Comparison of ENCODE assay signal across 9 mouse cellular contexts in the genomic region with DNA sequence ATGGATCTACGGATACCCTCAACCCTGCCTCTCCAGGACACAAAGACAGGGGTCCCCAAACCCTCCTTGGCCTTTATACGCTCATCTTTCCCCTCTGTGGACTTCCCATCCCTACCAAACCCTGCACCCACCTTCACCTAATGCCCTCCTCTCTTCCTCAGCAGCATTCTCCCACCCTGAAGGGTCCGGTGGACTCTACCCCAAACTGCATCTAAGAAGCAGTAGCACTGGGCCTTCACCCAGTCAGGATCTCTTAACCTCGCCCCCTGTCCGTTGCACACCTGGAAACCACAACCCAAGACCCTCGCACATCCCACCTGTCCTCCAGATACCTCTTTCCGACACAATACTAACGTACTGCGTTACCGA. TPM values are rescaled to one million over a fixed set of nuclear protein-coding genes. Genes with fewer than 3 reads are reported as not detected.
DNase-seq lines count a peak whose midpoint lies in the region; ATAC-seq and TF ChIP-seq lines count a peak whose summit lies in the region.
"Had no signal": no experiment of that assay in that cellular context is flagged by ENCODE, and none has a peak within 500 bp of the region (broad histone marks: within the 10 kb centered on the region; RNA-seq: fewer than 3 reads in every experiment).

No protein-coding gene starts in this region.

- peak overlapping the region; percentile 52 for H3K9ac ChIP-seq in ES-Bruce4 (ENCODE audit: low read depth, poor library complexity, severe bottlenecking)
- peak overlapping the region; percentile 80 for H3K9ac ChIP-seq in forebrain, postnatal 0 days
- peak overlapping the region; percentile 39; the same call in 1 of the 2 replicates for H3K9ac ChIP-seq in liver, embryonic 16.5 days (ENCODE audit: low read depth, low read length)

- peak overlapping the region; percentile 91 for H3K27ac ChIP-seq in heart, embryonic 10.5 days
- no peak overlapping the region for H3K27ac ChIP-seq in ES-Bruce4 (ENCODE audit: insufficient read depth, low read length)
- peak overlapping the region; percentile 89; the same call in 1 of the 2 replicates for H3K27ac ChIP-seq in forebrain, postnatal 0 days (ENCODE audit: low read depth, low read length)
- no peak overlapping the region for H3K27ac ChIP-seq in liver, embryonic 16.5 days (ENCODE audit: low read length)

- peaks cover 2% of the 10 kb centered on the region; the same call in 1 of the 2 replicates for H3K9me3 ChIP-seq in heart, embryonic 10.5 days
- no peaks in the 10 kb centered on the region for H3K9me3 ChIP-seq in ES-Bruce4 (replicated peaks; ENCODE audit: control insufficient read depth, insufficient read depth, low read length, poor library complexity, severe bottlenecking)
- no peaks in the 10 kb centered on the region for H3K9me3 ChIP-seq in forebrain, postnatal 0 days (ENCODE audit: low read length)
- no peaks in the 10 kb centered on the region for H3K9me3 ChIP-seq in liver, embryonic 16.5 days (replicated peaks; ENCODE audit: control insufficient read depth, low read length)

- no peak for TF ChIP-seq POLR2A in ES-Bruce4 (IDR thresholded peaks at IDR 0.05; ENCODE audit: insufficient read depth, low read length)

- ATAC-seq in forebrain, postnatal 0 days: no peak
- ATAC-seq in liver, embryonic 16.5 days (ENCODE audit: low read depth): no peak

- TF ChIP-seq CTCF in ES-Bruce4 (IDR thresholded peaks at IDR 0.05; ENCODE audit: low read depth, low read length): no peak
- TF ChIP-seq CTCF in forebrain, postnatal 0 days (IDR thresholded peaks at IDR 0.05; ENCODE audit: low read depth): no peak

- peak overlapping the region; percentile 96 for H3K4me2 ChIP-seq in forebrain, postnatal 0 days (ENCODE audit: low read depth)
- peak overlapping the region; percentile 85 for H3K4me2 ChIP-seq in liver, embryonic 16.5 days (ENCODE audit: low read depth, low read length)

- peak overlapping the region; percentile 87 for H3K4me3 ChIP-seq in heart, embryonic 10.5 days
- peak overlapping the region; percentile 77 for H3K4me3 ChIP-seq in ES-Bruce4 (ENCODE audit: low read depth, low read length)
- H3K4me3 ChIP-seq in forebrain, postnatal 0 days (ENCODE audit: low read depth, low read length): peak overlapping the region; percentile 74
- H3K4me3 ChIP-seq in liver, embryonic 16.5 days (ENCODE audit: low read depth, low read length): peak overlapping the region; percentile 57

- no peak for TF ChIP-seq EP300 in ES-Bruce4 (IDR thresholded peaks at IDR 0.05; ENCODE audit: insufficient read depth, low read depth, low read length)

- intact Hi-C loops in left cerebral cortex, postnatal 4 days (cut with DNase I): no loop called here

- 24% methylated on average over 10 of the region's 10 CpGs for WGBS in heart, embryonic 10.5 days
- 20% methylated on average over 10 of the region's 10 CpGs for WGBS in forebrain, postnatal 0 days
- WGBS in liver, embryonic 16.5 days (ENCODE audit: insufficient replicate concordance): 19% methylated on average over 10 of the region's 10 CpGs

- no peak for DNase-seq in heart, embryonic 10.5 days (ENCODE audit: low spot score)
- no peak for DNase-seq in heart, adult 9 months (ENCODE audit: low spot score in 2 of 2)
- no peak for DNase-seq in forebrain, postnatal 0 days
- DNase-seq in left cerebral cortex, postnatal 4 days: no peak
- no peak for DNase-seq in cerebellum, adult 8-10 months
- no peak for DNase-seq in layer of hippocampus, postnatal 14 days (ENCODE audit: low spot score in 2 of 2)

- peaks cover 14% of the 10 kb centered on the region for H3K4me1 ChIP-seq in heart, embryonic 10.5 days
- no peaks in the 10 kb centered on the region for H3K4me1 ChIP-seq in ES-Bruce4 (ENCODE audit: control insufficient read depth, insufficient read depth, low read length)
- peaks cover 5% of the 10 kb centered on the region; the same call in 1 of the 2 replicates for H3K4me1 ChIP-seq in forebrain, postnatal 0 days (ENCODE audit: insufficient read depth)
- H3K4me1 ChIP-seq in liver, embryonic 16.5 days (ENCODE audit: control insufficient read depth, low read depth, low read length): peaks cover 2% of the 10 kb centered on the region; the same call in 1 of the 2 replicates

- H3K36me3 ChIP-seq in heart, embryonic 10.5 days: peaks cover 7% of the 10 kb centered on the region
- peaks cover 2% of the 10 kb centered on the region for H3K36me3 ChIP-seq in ES-Bruce4 (ENCODE audit: control insufficient read depth, insufficient read depth, low read length, poor library complexity, severe bottlenecking)
- peaks cover 8% of the 10 kb centered on the region for H3K36me3 ChIP-seq in forebrain, postnatal 0 days (ENCODE audit: insufficient read depth)
- H3K36me3 ChIP-seq in liver, embryonic 16.5 days (ENCODE audit: control insufficient read depth, insufficient read depth): no peaks in the 10 kb centered on the region

- no peaks in the 10 kb centered on the region for H3K27me3 ChIP-seq in heart, embryonic 10.5 days (ENCODE audit: insufficient read depth, poor library complexity, severe bottlenecking)
- no peaks in the 10 kb centered on the region for H3K27me3 ChIP-seq in ES-Bruce4 (ENCODE audit: control insufficient read depth, insufficient read depth, low read length, poor library complexity, severe bottlenecking)
- H3K27me3 ChIP-seq in forebrain, postnatal 0 days (ENCODE audit: insufficient read depth, low read length): no peaks in the 10 kb centered on the region
- H3K27me3 ChIP-seq in liver, embryonic 16.5 days (ENCODE audit: control insufficient read depth, insufficient read depth, low read depth, low read length): no peaks in the 10 kb centered on the region

RNA-seq across cellular contexts. Expression of a gene that starts 23.7 kb away (rescaled TPM):
- polyA plus RNA-seq in heart, embryonic 10.5 days (2016; fragmentation: Nextera tagmentation; extraction: Ambion mirVana): 10.7 and 10.8 TPM in 2 replicates
- 9.5 and 9.8 TPM in 2 replicates for polyA plus RNA-seq in ES-Bruce4 (2011; ENCODE audit: insufficient read depth, insufficient read length, low read depth, missing spikeins)
- 28.4 and 36.7 TPM in 2 replicates for total RNA-seq in forebrain, postnatal 0 days (2014; rRNA removed)
- polyA plus RNA-seq in forebrain, postnatal 0 days (2015; fragmentation: Nextera tagmentation; extraction: Ambion mirVana): 13.3 and 17.8 TPM in 2 replicates
- polyA plus RNA-seq in liver, embryonic 16.5 days (2015; fragmentation: Nextera tagmentation; extraction: Ambion mirVana): 0.40 and 0.58 TPM in 2 replicates
- 10 to 100 TPM; 28.0 to 32.9 TPM for total RNA-seq in left cerebral cortex, postnatal 4 days (2021)
- 10 to 100 TPM; 16.8 to 21.9 TPM for total RNA-seq in layer of hippocampus, postnatal 14 days (2021)

RNA-seq across cellular contexts. Expression of a gene that starts 38.9 kb away (rescaled TPM):
- polyA plus RNA-seq in heart, embryonic 10.5 days (2016; fragmentation: Nextera tagmentation; extraction: Ambion mirVana): 11.7 and 13.6 TPM in 2 replicates
- 11.7 and 12.2 TPM in 2 replicates for polyA plus RNA-seq in ES-Bruce4 (2011; ENCODE audit: insufficient read depth, insufficient read length, low read depth, missing spikeins)
- total RNA-seq in forebrain, postnatal 0 days (2014; rRNA removed): 20.6 and 26.6 TPM in 2 replicates
- polyA plus RNA-seq in forebrain, postnatal 0 days (2015; fragmentation: Nextera tagmentation; extraction: Ambion mirVana): 8.1 and 14.2 TPM in 2 replicates
- polyA plus RNA-seq in liver, embryonic 16.5 days (2015; fragmentation: Nextera tagmentation; extraction: Ambion mirVana): 1.7 and 2.3 TPM in 2 replicates
- 10 to 100 TPM; 25.9 to 26.3 TPM for total RNA-seq in left cerebral cortex, postnatal 4 days (2021)
- 10 to 100 TPM; 19.5 to 20.2 TPM for total RNA-seq in layer of hippocampus, postnatal 14 days (2021)

RNA-seq across cellular contexts. Expression of a gene that starts 45.0 kb away (rescaled TPM):
- not detected in 2 replicates for polyA plus RNA-seq in heart, embryonic 10.5 days (2016; fragmentation: Nextera tagmentation; extraction: Ambion mirVana)
- 0.07 TPM in 1 of 2 replicates, not detected in the other for polyA plus RNA-seq in ES-Bruce4 (2011; ENCODE audit: insufficient read depth, insufficient read length, low read depth, missing spikeins)
- 0.10 and 0.15 TPM in 2 replicates for total RNA-seq in forebrain, postnatal 0 days (2014; rRNA removed)
- 0.02 TPM in 1 of 2 replicates, not detected in the other for polyA plus RNA-seq in forebrain, postnatal 0 days (2015; fragmentation: Nextera tagmentation; extraction: Ambion mirVana)
- not detected in 2 replicates for polyA plus RNA-seq in liver, embryonic 16.5 days (2015; fragmentation: Nextera tagmentation; extraction: Ambion mirVana)
- under 1 TPM in 1 of 2 experiments, not detected in 1; 0.06 TPM for total RNA-seq in left cerebral cortex, postnatal 4 days (2021)
- not detected for total RNA-seq in layer of hippocampus, postnatal 14 days (2021)
- total RNA-seq: monocyte, adult 5-6 weeks had no signal

RNA-seq across cellular contexts. Expression of a gene that starts 54.8 kb away (rescaled TPM):
- 24.1 and 25.4 TPM in 2 replicates for polyA plus RNA-seq in heart, embryonic 10.5 days (2016; fragmentation: Nextera tagmentation; extraction: Ambion mirVana)
- polyA plus RNA-seq in ES-Bruce4 (2011; ENCODE audit: insufficient read depth, insufficient read length, low read depth, missing spikeins): 29.0 and 36.1 TPM in 2 replicates
- total RNA-seq in forebrain, postnatal 0 days (2014; rRNA removed): 34.9 and 43.2 TPM in 2 replicates
- polyA plus RNA-seq in forebrain, postnatal 0 days (2015; fragmentation: Nextera tagmentation; extraction: Ambion mirVana): 15.4 and 18.5 TPM in 2 replicates
- 12.0 and 12.7 TPM in 2 replicates for polyA plus RNA-seq in liver, embryonic 16.5 days (2015; fragmentation: Nextera tagmentation; extraction: Ambion mirVana)
- 10 to 100 TPM; 20.7 to 22.7 TPM for total RNA-seq in left cerebral cortex, postnatal 4 days (2021)
- 10 to 100 TPM; 16.1 to 16.8 TPM for total RNA-seq in layer of hippocampus, postnatal 14 days (2021)

Comparison
In these comparisons a context has a peak if more than half of its experiments do, and no peak if none do; other contexts are left out.
1. H3K27ac ChIP-seq: peak in heart, embryonic 10.5 days (single experiment) and forebrain, postnatal 0 days (single experiment); none in ES-Bruce4 (single experiment) and liver, embryonic 16.5 days (single experiment).
2. Peak in every context shown above with its lines, with median percentiles within 50 percentile points of each other: H3K4me3 ChIP-seq and H3K9ac ChIP-seq.